Mouse (Mus musculus): ENCODE data around the gene Fam49a.

DNA sequence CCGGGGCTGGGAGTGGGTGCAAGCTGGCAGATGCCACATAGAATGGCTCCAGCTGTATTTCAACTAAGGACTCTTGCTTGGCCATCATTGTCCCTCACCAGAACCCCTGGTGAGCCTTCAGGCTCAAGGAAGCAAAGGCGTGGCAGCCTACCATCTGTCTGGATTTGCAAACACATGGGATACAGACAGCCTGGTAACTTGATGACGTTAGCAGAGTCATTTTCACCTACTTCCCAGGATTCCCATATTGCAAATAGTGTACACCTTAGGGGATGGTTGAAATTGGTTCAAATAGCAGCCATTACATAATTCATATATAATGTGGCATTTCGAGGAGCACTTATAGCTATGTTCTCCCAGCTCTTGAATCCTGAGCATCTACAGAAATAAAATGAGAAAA is 52.0 kb downstream of the Fam49a start:
- TF ChIP-seq POLR2A (IDR thresholded peaks at IDR 0.05; ENCODE audit: low read depth, low read length) (no peak), CTCF (IDR thresholded peaks at IDR 0.05; ENCODE audit: extremely low read depth, insufficient read depth, insufficient read length, insufficient replicate concordance) (no peak)
